Mouse (Mus musculus) stomach, postnatal 0 days (tissue): Measurements from ENCODE around the gene Lef1.

ENCODE experiments used
- CTCF ChIP-seq: IDR thresholded peaks from 2 replicates; pipeline ENCODE4 v1.5.1; 2016; ENCODE audit warnings: antibody characterized with exemption, low read depth, mild to moderate bottlenecking, moderate library complexity
- EP300 ChIP-seq: optimal IDR thresholded peaks from 2 replicates; pipeline ENCODE3; 2016; ENCODE audit warnings: antibody characterized with exemption

- TF ChIP-seq CTCF (no peak), EP300 (no peak)
Measured at GRCm38 (mm10) chr3:131105362-131105761, 4.9 kb upstream of the Lef1 start.
